Mouse (Mus musculus) heart, embryonic 16.5 days (tissue): ENCODE results near the gene Aox3. TPM values are rescaled to one million over a fixed set of nuclear protein-coding genes. Genes with fewer than 3 reads are reported as not detected.
A peak's percentile ranks its signal among the peaks of the same experiment; 100 is the strongest.

Source experiments
- ATAC-seq: fragments of 200-750 bp; cut with Nextera tagmentation; replicated peaks from 2 replicates; pipeline ENCODE4 v1.8.0; 2017; ENCODE audit warnings: moderate number of reproducible peaks; ENCODE audit not compliant: insufficient read depth, low FRiP score; ENCODE audit errors: extremely low read depth
- H3K27ac ChIP-seq: fragments of 300-500 bp; sonication (generic); 2 replicates; pipeline ENCODE4 v1.5.1; 2014; ENCODE audit warnings: mild to moderate bottlenecking, low read length, control low read depth, moderate library complexity
- H3K27me3 ChIP-seq: fragments of 300-500 bp; sonication (generic); 2 replicates; pipeline ENCODE4 v1.6.1; 2014; ENCODE audit warnings: low read length, mixed read lengths; ENCODE audit not compliant: control insufficient read depth, insufficient read depth
- H3K36me3 ChIP-seq: fragments of 300-500 bp; sonication (generic); 2 replicates; pipeline ENCODE4 v1.6.1; 2014; ENCODE audit not compliant: control insufficient read depth, insufficient read depth
- H3K4me1 ChIP-seq: fragments of 300-500 bp; sonication (generic); 2 replicates; pipeline ENCODE4 v1.6.1; 2014; ENCODE audit warnings: low read length, mixed read lengths; ENCODE audit not compliant: control insufficient read depth, insufficient read depth
- H3K4me2 ChIP-seq: fragments of 300-500 bp; sonication (generic); 2 replicates; pipeline ENCODE4 v1.6.1; 2014; ENCODE audit warnings: low read depth, mild to moderate bottlenecking, control low read depth, low read length
- H3K4me3 ChIP-seq: fragments of 300-500 bp; sonication (generic); 2 replicates; pipeline ENCODE4 v1.5.1; 2014; ENCODE audit warnings: mild to moderate bottlenecking, control low read depth, low read length
- H3K9ac ChIP-seq: fragments of 300-500 bp; sonication (generic); 2 replicates; pipeline ENCODE4 v1.6.1; 2014; ENCODE audit warnings: low read length, control low read depth
- H3K9me3 ChIP-seq: fragments of 300-500 bp; sonication (generic); replicated peaks from 2 replicates; pipeline ENCODE4 v1.6.1; 2016; ENCODE audit warnings: low read length; ENCODE audit not compliant: control insufficient read depth
- WGBS: fragments of 180-500 bp; shearing (Covaris S2); extraction: QIAGEN DNeasy Blood & Tissue Kit; methylation state at CpG from one replicate; pipeline ENCODE4 v1.1.7; 2014; 5-methylcytosine and 5-hydroxymethylcytosine counted together
- polyA plus RNA-seq: library from polyadenylated mRNA; unstranded; fragments of >200 nt; fragmentation: Nextera tagmentation; extraction: Ambion mirVana; gene quantifications from 2 replicates; pipeline ENCODE4 v1.2.1, GENCODE M21; 2015

The Aox3 gene
- 0.55 and 0.64 TPM in 2 replicates for polyA plus RNA-seq

GRCm38 (mm10) chr1:58112880-58113279 lies at the start of gene Aox3:
Aox3 (plus strand) TSS chr1:58113130.
- no peak within 1 kb of the TSS for H3K4me3 ChIP-seq
- no peaks in the 10 kb centered on the region for H3K27me3 ChIP-seq
- no peak within 1 kb of the TSS for H3K27ac ChIP-seq
- no peak within 1 kb of the TSS for H3K9ac ChIP-seq
- H3K4me1 ChIP-seq: no peaks in the 10 kb centered on the region; the same call in 1 of the 2 replicates
- 13% methylated on average over 11 of the region's 11 CpGs for WGBS
- no peaks in the 10 kb centered on the region for H3K9me3 ChIP-seq
- no peaks in the 10 kb centered on the region for H3K36me3 ChIP-seq
- peak; percentile 37; the same call in 1 of the 2 replicates for ATAC-seq
- peak within 1 kb of the TSS; percentile 41 for H3K4me2 ChIP-seq

- Histone ChIP-seq H3K36me3 (no peaks in the 10 kb centered on the region), H3K4me3 (no peak overlapping the region), H3K4me1 (no peaks in the 10 kb centered on the region), H3K4me2 (no peak overlapping the region), H3K9ac (no peak overlapping the region), H3K27ac (no peak overlapping the region), H3K9me3 (no peaks in the 10 kb centered on the region), H3K27me3 (no peaks in the 10 kb centered on the region)
- ATAC-seq: no peak
- WGBS: 90% methylated on average over 5 of the region's 5 CpGs
Observed at GRCm38 (mm10) chr1:58065151-58065550, 47.8 kb upstream of the Aox3 start.

GRCm38 (mm10) chr1:58065606-58066005 lies 47.3 kb upstream of the Aox3 start:
- no peaks in the 10 kb centered on the region for H3K36me3 ChIP-seq
- 77% methylated on average over 3 of the region's 3 CpGs for WGBS
- no peak overlapping the region for H3K4me2 ChIP-seq
- no peaks in the 10 kb centered on the region for H3K9me3 ChIP-seq
- no peak overlapping the region for H3K27ac ChIP-seq
- no peak for ATAC-seq
- H3K9ac ChIP-seq: no peak overlapping the region
- no peaks in the 10 kb centered on the region for H3K4me1 ChIP-seq
- H3K4me3 ChIP-seq: no peak overlapping the region
- H3K27me3 ChIP-seq: no peaks in the 10 kb centered on the region

- Histone ChIP-seq H3K4me3 (no peak overlapping the region), H3K27me3 (no peaks in the 10 kb centered on the region), H3K4me2 (no peak overlapping the region), H3K9ac (no peak overlapping the region), H3K27ac (no peak overlapping the region), H3K36me3 (no peaks in the 10 kb centered on the region), H3K4me1 (no peaks in the 10 kb centered on the region), H3K9me3 (no peaks in the 10 kb centered on the region)
- no peak for ATAC-seq
- WGBS: 74% methylated on average over 6 of the region's 6 CpGs
Observed at GRCm38 (mm10) chr1:58069181-58069580, 43.7 kb upstream of the Aox3 start.

DNA sequence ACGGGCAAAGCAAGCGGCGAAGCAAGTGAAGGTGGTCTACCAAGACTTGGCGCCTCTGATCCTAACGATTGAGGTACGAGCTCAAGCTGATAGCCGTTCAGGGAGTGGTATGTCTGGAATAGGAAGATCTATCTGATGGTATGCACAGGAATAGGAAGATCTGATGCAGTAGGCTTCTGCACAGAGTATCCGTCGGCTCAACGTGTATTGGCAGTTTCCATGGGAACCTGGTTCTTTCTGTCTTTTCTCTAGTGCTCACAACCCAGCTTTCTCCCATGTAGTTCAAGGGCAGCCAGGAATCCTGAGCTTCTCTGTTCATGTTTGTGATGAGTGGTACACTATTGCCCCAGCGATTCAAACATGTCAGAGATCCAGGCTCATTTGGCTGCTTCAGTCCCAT lies 42.8 kb upstream of the Aox3 start:
- 89% methylated on average over 11 of the region's 11 CpGs for WGBS

DNA sequence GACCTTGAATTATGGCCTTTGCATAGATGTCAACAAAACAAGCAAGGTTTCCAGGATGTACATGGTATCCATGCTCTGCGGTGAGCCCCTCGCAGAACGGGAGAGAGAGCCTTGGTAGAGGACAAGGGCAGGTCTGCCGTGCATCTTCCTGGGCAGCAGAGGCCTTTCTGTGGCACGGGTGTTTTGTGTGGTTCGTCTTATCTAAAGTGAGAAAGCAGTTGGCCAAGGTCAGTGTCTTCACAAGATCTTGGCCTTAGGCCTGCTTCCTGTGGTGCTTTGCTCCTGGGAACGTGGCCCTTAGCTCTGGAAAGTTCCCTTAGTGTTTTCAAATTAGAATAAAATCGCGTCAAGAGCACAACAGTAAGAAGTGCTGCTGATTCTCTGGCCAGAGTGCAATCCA lies 41.9 kb upstream of the Aox3 start:
- Histone ChIP-seq H3K9me3 (no peaks in the 10 kb centered on the region), H3K9ac (no peak overlapping the region), H3K36me3 (no peaks in the 10 kb centered on the region), H3K4me3 (no peak overlapping the region), H3K27me3 (no peaks in the 10 kb centered on the region), H3K4me2 (no peak overlapping the region), H3K27ac (no peak overlapping the region), H3K4me1 (no peaks in the 10 kb centered on the region)
- WGBS: 68% methylated on average over 9 of the region's 9 CpGs
- no peak for ATAC-seq

More for the DNA sequence above, 42.8 kb upstream of the Aox3 start:
- Histone ChIP-seq H3K9ac (no peak overlapping the region), H3K4me2 (no peak overlapping the region), H3K36me3 (no peaks in the 10 kb centered on the region), H3K9me3 (no peaks in the 10 kb centered on the region), H3K27ac (no peak overlapping the region), H3K4me3 (no peak overlapping the region), H3K27me3 (no peaks in the 10 kb centered on the region), H3K4me1 (no peaks in the 10 kb centered on the region)
- no peak for ATAC-seq

DNA sequence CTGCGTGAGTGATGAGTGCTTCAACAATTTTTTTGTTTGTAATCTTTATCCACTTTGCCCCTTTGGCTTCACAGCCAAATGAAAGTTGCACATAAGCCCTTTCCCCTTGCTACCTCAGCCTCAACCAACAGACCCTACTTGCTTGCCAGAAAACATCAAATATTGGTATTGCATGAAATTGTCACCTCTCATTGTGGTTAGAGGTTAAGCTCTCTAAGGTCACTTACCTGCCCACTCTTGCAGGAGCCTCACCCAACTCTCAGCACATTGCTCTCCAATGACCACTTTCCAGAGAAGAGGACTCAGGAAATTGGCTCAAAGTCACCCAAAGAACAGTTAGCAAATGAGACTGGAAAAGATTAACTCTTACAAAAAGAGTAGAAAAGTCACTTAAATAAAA lies 41.4 kb upstream of the Aox3 start:
- 73% methylated on average over 1 of the region's 1 CpGs for WGBS
- H3K9me3 ChIP-seq: no peaks in the 10 kb centered on the region
- H3K9ac ChIP-seq: no peak overlapping the region
- no peaks in the 10 kb centered on the region for H3K4me1 ChIP-seq
- ATAC-seq: no peak
- H3K36me3 ChIP-seq: no peaks in the 10 kb centered on the region
- H3K4me3 ChIP-seq: no peak overlapping the region
- H3K27me3 ChIP-seq: no peaks in the 10 kb centered on the region
- no peak overlapping the region for H3K27ac ChIP-seq
- H3K4me2 ChIP-seq: no peak overlapping the region

GRCm38 (mm10) chr1:58072416-58072815 lies 40.5 kb upstream of the Aox3 start:
- H3K9me3 ChIP-seq: no peaks in the 10 kb centered on the region
- no peak overlapping the region for H3K27ac ChIP-seq
- WGBS: 42% methylated on average over 2 of the region's 2 CpGs
- H3K9ac ChIP-seq: no peak overlapping the region
- no peaks in the 10 kb centered on the region for H3K4me1 ChIP-seq
- H3K4me3 ChIP-seq: no peak overlapping the region
- ATAC-seq: no peak
- no peak overlapping the region for H3K4me2 ChIP-seq
- no peaks in the 10 kb centered on the region for H3K36me3 ChIP-seq
- H3K27me3 ChIP-seq: no peaks in the 10 kb centered on the region

DNA sequence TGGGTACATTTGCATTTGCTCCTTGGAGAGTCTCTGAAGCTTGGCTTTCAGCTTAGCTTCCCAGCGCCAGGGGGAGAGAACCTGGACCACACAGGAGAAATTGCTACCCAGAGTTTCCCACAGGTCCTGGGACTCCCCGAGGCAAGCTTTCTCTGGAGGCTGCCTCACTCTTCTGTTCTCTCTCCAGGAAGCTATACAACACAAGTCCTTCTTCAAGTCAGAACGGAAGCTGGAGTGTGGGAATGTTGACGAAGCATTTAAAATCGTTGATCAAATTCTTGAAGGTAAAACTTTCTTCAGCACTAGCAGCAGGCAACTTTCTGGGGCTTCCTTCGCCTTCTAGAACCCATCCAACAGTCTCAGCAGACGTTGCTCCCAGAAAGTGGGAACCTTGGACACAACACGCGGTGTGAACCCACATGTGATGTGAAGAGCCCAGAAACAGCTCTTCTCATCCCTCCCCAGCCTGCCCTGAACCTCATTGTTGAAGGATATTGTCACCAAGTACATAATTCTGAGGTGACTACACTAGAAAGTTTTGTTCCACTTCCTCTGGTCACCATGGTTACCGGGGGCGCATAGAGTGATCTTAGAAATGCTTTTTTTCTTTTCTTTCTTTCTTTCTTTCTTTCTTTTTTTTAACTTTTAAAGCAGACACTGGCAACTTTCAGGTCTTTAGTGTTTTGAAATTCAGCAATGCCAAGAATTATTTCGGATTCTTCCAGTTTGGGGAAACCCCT lies 39.8 kb upstream of the Aox3 start:
- Histone ChIP-seq H3K27ac (no peak overlapping the region), H3K4me3 (no peak overlapping the region), H3K9ac (no peak overlapping the region), H3K4me2 (no peak overlapping the region), H3K4me1 (no peaks in the 10 kb centered on the region), H3K36me3 (no peaks in the 10 kb centered on the region), H3K27me3 (no peaks in the 10 kb centered on the region), H3K9me3 (no peaks in the 10 kb centered on the region)
- ATAC-seq: no peak
- 70% methylated on average over 12 of the region's 12 CpGs for WGBS
